Mouse (Mus musculus) embryo, embryonic 11 days (tissue): ENCODE results near the gene Kdm4b.

Source experiments
- DNase-seq: peaks from one replicate; pipeline ENCODE4 v3.0.0-alpha.2; 2015

Gene Kdm4b

GRCm38 (mm10) chr17:56393889-56394288 lies 68.0 kb downstream of the Kdm4b start:
- no peak for DNase-seq

- no peak for DNase-seq
These were observed 70.2 kb downstream of the Kdm4b start for GRCm38 (mm10) chr17:56396051-56396450.

GRCm38 (mm10) chr17:56400221-56400620 lies 74.4 kb downstream of the Kdm4b start:
- DNase-seq: no peak

- no peak for DNase-seq
These were observed 75.2 kb downstream of the Kdm4b start for GRCm38 (mm10) chr17:56401051-56401521.

- no peak for DNase-seq
These were observed 79.5 kb downstream of the Kdm4b start for GRCm38 (mm10) chr17:56405341-56405740.

GRCm38 (mm10) chr17:56405856-56406840 lies 80.3 kb downstream of the Kdm4b start:
- no peak for DNase-seq

GRCm38 (mm10) chr17:56406878-56407277 lies 81.0 kb downstream of the Kdm4b start:
- DNase-seq: no peak

- DNase-seq: no peak
These were observed 81.5 kb downstream of the Kdm4b start for GRCm38 (mm10) chr17:56407379-56407778.

- peak; percentile 14 for DNase-seq
These were observed 83.2 kb downstream of the Kdm4b start for GRCm38 (mm10) chr17:56408965-56409625.

GRCm38 (mm10) chr17:56409759-56410158 lies 83.9 kb downstream of the Kdm4b start:
- DNase-seq: peak; percentile 17

- no peak for DNase-seq
These were observed 85.6 kb downstream of the Kdm4b start for GRCm38 (mm10) chr17:56411437-56411836.

GRCm38 (mm10) chr17:56413113-56413512 lies 87.3 kb downstream of the Kdm4b start:
- DNase-seq: no peak

- DNase-seq: no peak
These were observed 88.9 kb downstream of the Kdm4b start for GRCm38 (mm10) chr17:56414785-56415184.

GRCm38 (mm10) chr17:56418304-56418703 lies 92.4 kb downstream of the Kdm4b start:
- DNase-seq: no peak

- no peak for DNase-seq
These were observed 94.2 kb downstream of the Kdm4b start for GRCm38 (mm10) chr17:56420022-56420421.

GRCm38 (mm10) chr17:56424726-56425583 lies 99.1 kb downstream of the Kdm4b start:
- peak; percentile 80 for DNase-seq

GRCm38 (mm10) chr17:56425584-56425914 lies 99.7 kb downstream of the Kdm4b start:
- peak; percentile 90 for DNase-seq

- no peak for DNase-seq
These were observed 100.1 kb downstream of the Kdm4b start for GRCm38 (mm10) chr17:56425941-56426340.

GRCm38 (mm10) chr17:56427857-56428256 lies 102.0 kb downstream of the Kdm4b start:
- DNase-seq: no peak

- no peak for DNase-seq
These were observed 105.7 kb downstream of the Kdm4b start for GRCm38 (mm10) chr17:56431582-56431981.

- no peak for DNase-seq
These were observed 114.0 kb downstream of the Kdm4b start for GRCm38 (mm10) chr17:56439731-56440460.

- DNase-seq: no peak
These were observed 116.5 kb downstream of the Kdm4b start for GRCm38 (mm10) chr17:56442316-56442715.
